Mouse (Mus musculus): ENCODE measurements around the gene Nwd2.

- TF ChIP-seq POLR2A (IDR thresholded peaks at IDR 0.05; ENCODE audit: low read depth, low read length) (no peak), CTCF (IDR thresholded peaks at IDR 0.05; ENCODE audit: extremely low read depth, insufficient read length, insufficient replicate concordance, low read depth, low read length) (no peak)
These were observed 177.0 kb downstream of the Nwd2 start for GRCm38 (mm10) chr5:63825881-63826280.
